8 mouse cellular contexts compared by ENCODE assay signal in genomic region chr10:28843755-28844717, GRCm38 (mm10).
DNase-seq lines count a peak whose midpoint lies in the region; ATAC-seq lines count a peak whose summit lies in the region.

No protein-coding gene starts in this region.

- DNase-seq in gastrocnemius, postnatal 10 days = peak; percentile 12
- no peak for DNase-seq in gastrocnemius, postnatal 25 days
- DNase-seq in adrenal gland, postnatal 25 days = peak; percentile 6
- peak; percentile 64 for DNase-seq in embryonic facial prominence, embryonic 10.5 days (ENCODE audit: low spot score)
- peak; percentile 4 for DNase-seq in layer of hippocampus, adult 9-11 months
- DNase-seq in right cerebral cortex, postnatal 4 days = peak; percentile 56

- WGBS in embryonic facial prominence, embryonic 10.5 days = 29% methylated on average over 7 of the region's 7 CpGs
- WGBS in hindbrain, embryonic 12.5 days = 32% methylated on average over 7 of the region's 7 CpGs

- no peaks in the 10 kb centered on the region for H3K36me3 ChIP-seq in embryonic facial prominence, embryonic 10.5 days (replicated peaks)
- H3K36me3 ChIP-seq in hindbrain, embryonic 12.5 days = no peaks in the 10 kb centered on the region

- no peak overlapping the region for H3K4me2 ChIP-seq in hindbrain, embryonic 12.5 days (replicated peaks)

- no peaks in the 10 kb centered on the region for H3K4me1 ChIP-seq in embryonic facial prominence, embryonic 10.5 days
- no peaks in the 10 kb centered on the region for H3K4me1 ChIP-seq in hindbrain, embryonic 12.5 days

- no peak overlapping the region for H3K9ac ChIP-seq in hindbrain, embryonic 12.5 days

- no peaks in the 10 kb centered on the region for H3K9me3 ChIP-seq in embryonic facial prominence, embryonic 10.5 days
- H3K9me3 ChIP-seq in hindbrain, embryonic 12.5 days (replicated peaks) = no peaks in the 10 kb centered on the region

- H3K4me3 ChIP-seq in embryonic facial prominence, embryonic 10.5 days = no peak overlapping the region
- H3K4me3 ChIP-seq in hindbrain, embryonic 12.5 days = no peak overlapping the region

- H3K27ac ChIP-seq in embryonic facial prominence, embryonic 10.5 days (replicated peaks) = no peak overlapping the region
- H3K27ac ChIP-seq in hindbrain, embryonic 12.5 days = no peak overlapping the region

- ATAC-seq in hindbrain, embryonic 12.5 days (ENCODE audit: low FRiP score) = peak; percentile 66; the same call in 1 of the 2 replicates
- ATAC-seq in megakaryocyte, adult 5-6 weeks (ENCODE audit: poor library complexity, severe bottlenecking) = peak; percentile 82

- H3K27me3 ChIP-seq in embryonic facial prominence, embryonic 10.5 days (replicated peaks; ENCODE audit: low read depth, poor library complexity, severe bottlenecking) = no peaks in the 10 kb centered on the region
- H3K27me3 ChIP-seq in hindbrain, embryonic 12.5 days = no peaks in the 10 kb centered on the region
